Mouse (Mus musculus): ENCODE data around the gene Pex3.

- TF ChIP-seq GATA1 (IDR thresholded peaks at IDR 0.05; ENCODE audit: low read length) (no peak), TAL1 (IDR thresholded peaks at IDR 0.05; ENCODE audit: low read length) (no peak)
Observed at GRCm38 (mm10) chr10:13539769-13540333, 13.1 kb downstream of the Pex3 start.

All from erythroblast, embryonic 14.5 days (primary cell).